Mouse (Mus musculus): Measurements from ENCODE around the gene Vdr. TPM values are rescaled to one million over a fixed set of nuclear protein-coding genes. Genes with fewer than 3 reads are reported as not detected.

The Vdr gene
- polyA plus RNA-seq, 1 experiment from 2014 or later = 0.22 TPM

GRCm38 (mm10) chr15:97900336-97900912, 10.0 kb downstream of the Vdr start:
- WGBS (ENCODE audit: insufficient replicate concordance) = 71% methylated on average over 12 of the region's 12 CpGs
- Histone ChIP-seq H3K4me2 (no peak overlapping the region), H3K9me3 (replicated peaks) (no peaks in the 10 kb centered on the region), H3K4me3 (replicated peaks) (no peak overlapping the region), H3K27me3 (peaks cover 12% of the 10 kb centered on the region), H3K9ac (no peak overlapping the region), H3K27ac (no peak overlapping the region), H3K4me1 (replicated peaks) (peaks cover 3% of the 10 kb centered on the region; the same call in 1 of the 2 replicates), H3K36me3 (no peaks in the 10 kb centered on the region)
- DNase-seq (no peak), ATAC-seq (ENCODE audit: low read depth) (no peak)

DNA sequence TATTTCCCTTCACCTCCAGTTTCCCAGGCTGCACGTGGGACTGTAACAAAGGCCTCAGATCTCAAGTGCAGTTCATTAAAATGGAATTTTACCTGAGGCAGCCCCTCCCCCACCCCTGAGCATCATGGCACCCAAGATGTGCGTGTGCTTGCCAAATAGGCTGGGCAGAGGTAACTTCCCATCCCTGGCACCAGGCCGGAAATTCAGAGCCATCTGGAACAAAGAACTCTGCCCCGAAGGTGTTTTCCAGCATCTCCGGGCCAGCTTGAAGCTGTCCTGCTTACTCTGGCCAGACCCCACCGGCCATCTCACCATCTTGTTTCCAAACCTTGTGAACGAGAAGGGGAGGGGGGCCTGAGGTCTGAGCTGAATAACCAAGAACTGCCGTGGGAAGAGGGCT, 10.7 kb downstream of the Vdr start:
- Histone ChIP-seq H3K27ac (no peak overlapping the region), H3K4me2 (no peak overlapping the region), H3K4me1 (replicated peaks) (peaks cover 3% of the 10 kb centered on the region; the same call in 1 of the 2 replicates), H3K27me3 (peaks cover 6% of the 10 kb centered on the region), H3K4me3 (replicated peaks) (no peak overlapping the region), H3K36me3 (no peaks in the 10 kb centered on the region), H3K9ac (no peak overlapping the region), H3K9me3 (replicated peaks) (no peaks in the 10 kb centered on the region)
- DNase-seq = no peak
- 69% methylated on average over 8 of the region's 8 CpGs for WGBS (ENCODE audit: insufficient replicate concordance)
- no peak for ATAC-seq (ENCODE audit: low read depth)

DNA sequence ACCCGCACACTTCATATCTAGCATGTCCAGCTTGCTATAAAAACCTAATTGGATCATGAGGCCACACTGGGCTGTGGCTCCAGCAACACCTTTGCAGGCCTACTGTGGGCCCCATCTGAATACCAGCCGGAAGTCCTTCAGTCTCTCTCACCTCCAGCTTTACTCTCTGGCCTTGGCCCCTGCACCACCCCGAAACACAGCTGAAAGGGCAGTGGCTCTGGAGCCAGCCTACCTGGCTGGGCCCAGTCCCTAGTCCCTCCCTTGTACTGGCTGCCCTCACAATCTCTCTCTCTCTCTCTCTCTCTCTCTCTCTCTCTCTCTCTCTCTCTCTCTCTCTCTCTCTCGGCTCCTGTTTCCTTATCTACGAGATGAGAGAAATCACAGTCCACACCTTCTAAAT, 11.6 kb downstream of the Vdr start:
- Histone ChIP-seq H3K4me3 (replicated peaks) (no peak overlapping the region), H3K4me1 (replicated peaks) (peaks cover 3% of the 10 kb centered on the region; the same call in 1 of the 2 replicates), H3K4me2 (no peak overlapping the region), H3K9me3 (replicated peaks) (no peaks in the 10 kb centered on the region), H3K36me3 (no peaks in the 10 kb centered on the region), H3K27ac (no peak overlapping the region), H3K9ac (no peak overlapping the region), H3K27me3 (peaks cover 3% of the 10 kb centered on the region)
- ATAC-seq (ENCODE audit: low read depth) (no peak), DNase-seq (no peak)
- 57% methylated on average over 5 of the region's 5 CpGs for WGBS (ENCODE audit: insufficient replicate concordance)

- 70% methylated on average over 16 of the region's 16 CpGs for WGBS (ENCODE audit: insufficient replicate concordance)
- no peak for DNase-seq
- no peak for ATAC-seq (ENCODE audit: low read depth)
- Histone ChIP-seq H3K27ac (no peak overlapping the region), H3K9ac (no peak overlapping the region), H3K4me3 (replicated peaks) (no peak overlapping the region), H3K4me1 (replicated peaks) (peaks cover 11% of the 10 kb centered on the region), H3K4me2 (no peak overlapping the region), H3K27me3 (peaks cover 2% of the 10 kb centered on the region; the same call in 1 of the 2 replicates), H3K36me3 (no peaks in the 10 kb centered on the region), H3K9me3 (replicated peaks) (no peaks in the 10 kb centered on the region)
Measured at GRCm38 (mm10) chr15:97896861-97897654, 13.4 kb downstream of the Vdr start.

DNA sequence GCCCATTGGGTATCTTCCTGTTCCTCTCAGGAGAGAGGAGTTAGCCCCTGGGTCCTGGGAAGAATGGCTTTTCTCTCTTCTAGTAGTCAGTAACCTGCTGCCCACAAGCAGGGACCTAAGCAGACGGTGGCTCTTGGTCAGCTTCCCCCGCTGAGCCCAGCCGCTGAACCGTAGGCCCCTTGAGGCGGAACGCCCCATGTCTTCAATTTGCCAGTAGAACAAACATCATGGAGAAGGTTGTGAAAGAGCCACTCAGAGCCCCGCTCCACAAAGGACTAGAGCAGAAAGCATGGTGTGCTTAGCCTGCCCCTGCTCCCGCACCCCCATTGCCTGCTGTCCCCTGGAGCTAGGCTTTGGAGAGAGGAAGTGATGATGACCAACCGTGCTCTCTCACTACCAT, 14.1 kb downstream of the Vdr start:
- Histone ChIP-seq H3K4me3 (replicated peaks) (no peak overlapping the region), H3K27me3 (peaks cover 2% of the 10 kb centered on the region; the same call in 1 of the 2 replicates), H3K4me2 (no peak overlapping the region), H3K9me3 (replicated peaks) (no peaks in the 10 kb centered on the region), H3K27ac (no peak overlapping the region), H3K4me1 (replicated peaks) (peaks cover 14% of the 10 kb centered on the region), H3K36me3 (no peaks in the 10 kb centered on the region), H3K9ac (no peak overlapping the region)
- no peak for DNase-seq
- 76% methylated on average over 9 of the region's 9 CpGs for WGBS (ENCODE audit: insufficient replicate concordance)
- no peak for ATAC-seq (ENCODE audit: low read depth)

DNA sequence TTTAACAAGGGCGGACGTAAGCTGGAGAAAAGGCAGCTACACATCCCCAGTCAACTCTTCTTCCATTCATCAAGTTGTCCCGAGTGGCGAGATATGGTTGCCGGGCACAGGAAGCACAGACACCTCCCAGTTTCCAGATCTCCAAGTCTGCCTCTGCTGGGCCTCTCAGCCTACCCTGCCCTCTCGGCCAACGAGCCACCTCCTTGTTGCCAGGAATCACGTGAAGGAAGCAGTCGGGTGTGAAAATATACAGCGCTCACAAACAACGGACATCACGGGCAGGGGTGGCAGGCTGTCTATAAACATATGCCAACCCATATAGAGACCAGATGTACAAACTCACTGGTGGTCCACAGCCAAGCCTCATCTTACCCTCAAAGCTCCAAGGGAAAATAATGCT, 14.6 kb downstream of the Vdr start:
- 63% methylated on average over 12 of the region's 12 CpGs for WGBS (ENCODE audit: insufficient replicate concordance)
- Histone ChIP-seq H3K9me3 (replicated peaks) (no peaks in the 10 kb centered on the region), H3K4me2 (no peak overlapping the region), H3K36me3 (no peaks in the 10 kb centered on the region), H3K9ac (no peak overlapping the region), H3K4me1 (replicated peaks) (peaks cover 14% of the 10 kb centered on the region), H3K27ac (no peak overlapping the region), H3K4me3 (replicated peaks) (no peak overlapping the region), H3K27me3 (peaks cover 2% of the 10 kb centered on the region; the same call in 1 of the 2 replicates)
- no peak for DNase-seq
- no peak for ATAC-seq (ENCODE audit: low read depth)

- 8% methylated on average over 8 of the region's 8 CpGs for WGBS (ENCODE audit: insufficient replicate concordance)
- no peak overlapping the region for H3K27ac ChIP-seq
- no peak overlapping the region for H3K4me2 ChIP-seq
- H3K4me3 ChIP-seq (replicated peaks) = no peak overlapping the region
- ATAC-seq (ENCODE audit: low read depth) = no peak
- no peaks in the 10 kb centered on the region for H3K9me3 ChIP-seq (replicated peaks)
- DNase-seq = peak; percentile 3
- peaks cover 2% of the 10 kb centered on the region; the same call in 1 of the 2 replicates for H3K27me3 ChIP-seq
- H3K4me1 ChIP-seq (replicated peaks) = peaks cover 14% of the 10 kb centered on the region
- no peaks in the 10 kb centered on the region for H3K36me3 ChIP-seq
- no peak overlapping the region for H3K9ac ChIP-seq
Measured at GRCm38 (mm10) chr15:97892506-97892905, 17.9 kb downstream of the Vdr start.

DNA sequence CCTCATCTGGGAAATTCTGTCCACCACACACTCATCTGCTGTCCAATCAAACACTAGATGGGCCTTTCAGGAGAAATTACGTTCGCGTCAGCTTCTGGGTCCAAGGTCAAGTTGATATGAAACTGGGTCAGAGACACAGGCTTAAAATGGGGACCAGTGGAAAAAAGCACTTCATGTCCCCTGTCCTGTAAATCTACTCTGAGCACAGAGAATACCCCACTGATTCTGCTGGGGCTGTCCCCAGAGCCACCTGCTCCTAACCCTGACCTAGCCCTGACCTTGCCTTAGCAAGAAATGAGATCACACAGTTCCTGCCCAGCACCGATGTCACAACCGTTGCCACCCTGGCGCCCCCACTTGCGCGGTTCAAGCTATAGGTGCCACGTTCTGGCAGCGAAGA, 20.0 kb downstream of the Vdr start:
- WGBS (ENCODE audit: insufficient replicate concordance) = 79% methylated on average over 10 of the region's 10 CpGs
- no peak overlapping the region for H3K4me3 ChIP-seq (replicated peaks)
- no peak for ATAC-seq (ENCODE audit: low read depth)
- no peak for DNase-seq
- H3K27ac ChIP-seq = no peak overlapping the region
- no peaks in the 10 kb centered on the region for H3K36me3 ChIP-seq
- H3K4me2 ChIP-seq = no peak overlapping the region
- H3K27me3 ChIP-seq = peaks cover 2% of the 10 kb centered on the region; the same call in 1 of the 2 replicates
- no peak overlapping the region for H3K9ac ChIP-seq
- H3K4me1 ChIP-seq (replicated peaks) = peaks cover 14% of the 10 kb centered on the region
- H3K9me3 ChIP-seq (replicated peaks) = no peaks in the 10 kb centered on the region

- DNase-seq = no peak
- ATAC-seq (ENCODE audit: low read depth) = no peak
- Histone ChIP-seq H3K27me3 (peaks cover 2% of the 10 kb centered on the region; the same call in 1 of the 2 replicates), H3K36me3 (no peaks in the 10 kb centered on the region), H3K4me1 (replicated peaks) (peaks cover 14% of the 10 kb centered on the region), H3K9me3 (replicated peaks) (no peaks in the 10 kb centered on the region), H3K4me2 (no peak overlapping the region), H3K4me3 (replicated peaks) (no peak overlapping the region), H3K27ac (no peak overlapping the region), H3K9ac (no peak overlapping the region)
- WGBS (ENCODE audit: insufficient replicate concordance) = 62% methylated on average over 11 of the region's 11 CpGs
Measured at GRCm38 (mm10) chr15:97890017-97890416, 20.4 kb downstream of the Vdr start.

DNA sequence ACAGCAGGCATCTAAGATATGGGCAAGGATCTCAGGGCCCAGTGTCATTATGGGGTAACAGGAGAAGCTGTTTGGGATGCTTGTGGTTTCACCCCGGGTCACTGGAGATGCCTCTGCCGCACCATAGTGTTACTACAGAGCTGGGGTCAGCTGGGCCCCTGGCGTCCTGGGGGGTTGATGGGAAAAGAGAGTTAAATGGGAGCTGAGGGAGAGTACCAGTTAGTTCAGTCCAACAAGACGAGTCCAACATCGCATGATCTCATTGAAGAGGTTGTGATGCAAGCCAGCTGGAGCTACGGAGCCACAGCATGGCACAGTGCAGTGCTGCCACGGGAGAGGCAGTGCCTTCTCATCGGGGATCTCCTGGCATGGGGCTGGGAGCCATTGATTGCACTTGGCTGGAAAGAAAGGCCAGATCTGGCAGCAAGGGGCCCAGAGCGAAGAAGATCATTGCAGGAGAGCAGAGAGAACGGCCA, 22.9 kb downstream of the Vdr start:
- H3K9ac ChIP-seq = no peak overlapping the region
- no peaks in the 10 kb centered on the region for H3K9me3 ChIP-seq (replicated peaks)
- H3K27ac ChIP-seq = no peak overlapping the region
- ATAC-seq (ENCODE audit: low read depth) = no peak
- no peaks in the 10 kb centered on the region for H3K36me3 ChIP-seq
- no peak for DNase-seq
- H3K4me1 ChIP-seq (replicated peaks) = peaks cover 8% of the 10 kb centered on the region
- no peak overlapping the region for H3K4me2 ChIP-seq
- 71% methylated on average over 10 of the region's 10 CpGs for WGBS (ENCODE audit: insufficient replicate concordance)
- no peaks in the 10 kb centered on the region for H3K27me3 ChIP-seq
- H3K4me3 ChIP-seq (replicated peaks) = no peak overlapping the region

DNA sequence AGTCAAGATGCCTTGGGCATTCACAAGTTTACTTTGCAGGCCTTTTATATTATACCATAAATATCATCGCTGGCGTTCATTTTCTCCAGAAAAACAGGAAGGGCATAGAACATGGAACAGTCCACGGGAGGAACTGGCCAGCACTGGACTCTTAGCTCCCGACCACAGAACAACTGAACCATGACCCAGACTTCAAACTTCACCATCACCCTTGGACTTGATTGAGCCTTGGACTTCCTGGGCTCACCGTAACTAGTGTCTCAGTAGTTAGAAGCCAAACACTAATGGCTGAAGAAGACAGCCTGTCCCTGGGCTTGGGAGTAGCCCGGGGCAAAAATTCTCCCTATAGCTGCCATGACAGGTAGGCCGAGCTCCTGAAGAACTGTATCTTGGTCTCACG, 29.0 kb downstream of the Vdr start:
- H3K4me3 ChIP-seq (replicated peaks) = no peak overlapping the region
- H3K27me3 ChIP-seq = 0 out of 2 replicates have a peak, but pooled peaks cover 2% of the 10 kb centered on the region
- no peak for DNase-seq
- peaks cover 9% of the 10 kb centered on the region for H3K4me1 ChIP-seq (replicated peaks)
- H3K27ac ChIP-seq = no peak overlapping the region
- H3K4me2 ChIP-seq = no peak overlapping the region
- H3K36me3 ChIP-seq = no peaks in the 10 kb centered on the region
- no peak overlapping the region for H3K9ac ChIP-seq
- H3K9me3 ChIP-seq (replicated peaks) = no peaks in the 10 kb centered on the region
- WGBS (ENCODE audit: insufficient replicate concordance) = 67% methylated on average over 8 of the region's 8 CpGs
- no peak for ATAC-seq (ENCODE audit: low read depth)

Data from liver, embryonic 13.5 days (tissue).